Mouse (Mus musculus) forebrain, embryonic 10.5 days (tissue): Measurements from ENCODE around the gene Gpr150. TPM values are rescaled to one million over a fixed set of nuclear protein-coding genes. Genes with fewer than 3 reads are reported as not detected.

ENCODE experiments used
- DNase-seq: peaks from one replicate; pipeline ENCODE4 v3.0.0-alpha.2; 2017; ENCODE audit warnings: low spot score; ENCODE audit errors: extremely low spot score
- H3K27ac ChIP-seq: fragments of 300-500 bp; sonication (generic); 2 replicates; pipeline ENCODE4 v1.5.1; 2016; ENCODE audit warnings: mild to moderate bottlenecking
- H3K27me3 ChIP-seq: fragments of 300-500 bp; sonication (generic); 2 replicates; pipeline ENCODE4 v1.6.1; 2016; ENCODE audit warnings: mild to moderate bottlenecking; ENCODE audit not compliant: poor library complexity, severe bottlenecking
- H3K36me3 ChIP-seq: fragments of 300-500 bp; sonication (generic); replicated peaks from 2 replicates; pipeline ENCODE4 v1.6.1; 2016; ENCODE audit warnings: mild to moderate bottlenecking, moderate library complexity
- H3K4me1 ChIP-seq: fragments of 300-500 bp; sonication (generic); 2 replicates; pipeline ENCODE4 v1.6.1; 2016
- H3K4me3 ChIP-seq: fragments of 300-500 bp; sonication (generic); 2 replicates; pipeline ENCODE4 v1.5.1; 2016; ENCODE audit warnings: mild to moderate bottlenecking, moderate library complexity
- H3K9me3 ChIP-seq: fragments of 300-500 bp; sonication (generic); 2 replicates; pipeline ENCODE4 v1.6.1; 2016; ENCODE audit warnings: mild to moderate bottlenecking, moderate library complexity
- WGBS: fragments of 180-500 bp; shearing (Covaris S2); methylation state at CpG from one replicate; pipeline ENCODE4 v1.1.7; 2016; 5-methylcytosine and 5-hydroxymethylcytosine counted together
- polyA plus RNA-seq: library from polyadenylated mRNA; unstranded; fragments of >200 nt; fragmentation: Nextera tagmentation; extraction: Ambion mirVana; gene quantifications from 2 replicates; pipeline ENCODE4 v1.2.1, GENCODE M21; 2016

Gene Gpr150
- 0.48 and 0.66 TPM in 2 replicates for polyA plus RNA-seq

DNA sequence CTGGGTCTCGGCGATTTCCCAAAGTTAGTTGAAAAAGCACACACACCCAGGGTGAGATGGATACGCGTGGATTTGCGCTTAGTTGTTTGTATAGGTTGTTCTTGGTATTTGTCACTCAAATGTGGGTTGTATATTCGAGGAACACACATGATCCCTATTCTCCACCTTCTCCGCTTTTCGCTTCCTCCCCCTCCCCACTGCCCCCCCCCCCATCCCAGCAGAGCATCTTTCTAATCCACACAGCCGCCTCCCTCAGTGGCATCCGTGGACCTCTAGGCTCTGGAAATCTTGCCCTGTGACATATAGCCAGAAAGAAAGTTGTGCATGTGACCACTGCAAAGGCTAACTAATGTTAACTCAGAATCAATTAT, at the start of gene Gpr150:
Gene Gpr150, minus strand, starts transcription at position 101 of the 371 bp plus-strand sequence.
- peak within 1 kb of the TSS; percentile 64 for H3K27ac ChIP-seq
- H3K4me3 ChIP-seq: peak within 1 kb of the TSS; percentile 61
- peaks cover 18% of the 10 kb centered on the region for H3K4me1 ChIP-seq
- WGBS: 18% methylated on average over 10 of the region's 10 CpGs
- H3K9me3 ChIP-seq: no peaks in the 10 kb centered on the region
- DNase-seq: no peak
- H3K27me3 ChIP-seq: peaks cover 57% of the 10 kb centered on the region
- H3K36me3 ChIP-seq: peaks cover under 1% of the 10 kb centered on the region; the same call in 1 of the 2 replicates

- Histone ChIP-seq H3K4me3 (no peak overlapping the region), H3K27ac (no peak overlapping the region), H3K36me3 (peaks cover 20% of the 10 kb centered on the region), H3K4me1 (peaks cover 10% of the 10 kb centered on the region), H3K27me3 (no peaks in the 10 kb centered on the region), H3K9me3 (no peaks in the 10 kb centered on the region)
- no peak for DNase-seq
- 96% methylated on average over 2 of the region's 2 CpGs for WGBS
These were observed 45.2 kb upstream of the Gpr150 start for GRCm38 (mm10) chr13:76101989-76102388.

DNA sequence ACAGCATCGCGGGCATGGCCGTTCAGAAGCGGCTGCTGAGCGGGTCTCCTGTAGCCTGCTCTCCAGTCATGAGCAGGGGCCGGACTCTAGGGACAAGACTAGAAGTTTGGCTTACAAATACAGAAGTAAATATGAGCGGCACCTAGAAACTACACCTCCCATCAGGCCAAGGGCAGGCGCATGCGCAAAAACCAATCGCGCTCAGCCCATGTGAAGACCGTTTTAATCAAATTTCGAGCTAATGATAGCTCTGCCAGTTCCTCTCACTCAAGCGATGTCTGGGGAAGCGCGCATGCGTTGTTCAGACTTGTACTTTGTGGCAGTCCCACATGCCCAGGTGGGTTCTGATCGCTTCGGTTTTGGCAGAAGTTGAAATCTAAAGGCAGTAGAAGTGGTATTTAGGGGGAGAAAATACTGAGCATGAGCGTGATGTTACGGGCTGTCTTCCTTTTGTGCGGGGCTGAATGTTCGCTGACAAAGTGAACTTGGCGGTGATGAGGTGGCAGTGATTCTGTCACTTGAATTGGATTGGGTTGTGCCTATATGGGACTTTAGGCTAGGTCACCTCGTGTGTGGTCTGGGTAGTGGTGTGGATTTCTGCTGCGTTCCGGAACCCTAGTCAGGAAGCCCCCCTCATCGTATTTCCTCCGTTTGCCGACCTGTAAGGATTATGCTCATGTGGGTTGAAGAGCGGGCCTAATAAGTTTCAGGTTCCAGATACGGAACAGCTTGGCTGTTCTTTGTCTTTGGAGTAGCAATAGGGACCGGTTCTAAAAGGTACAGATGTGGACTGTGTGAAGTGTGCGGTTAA, 41.9 kb upstream of the Gpr150 start, which contains the start of the genes Arsk and Ttc37:
Gene Arsk, minus strand, starts transcription at position 168 of the 811 bp plus-strand sequence.
Gene Ttc37, plus strand, starts transcription at position 242 of the 811 bp plus-strand sequence.
- H3K9me3 ChIP-seq: no peaks in the 10 kb centered on the region
- whole genome bisulfite sequencing: under 1% methylated on average over 34 of the region's 34 CpGs
- H3K4me3 ChIP-seq: peak within 1 kb of the TSS; percentile 71
- peaks cover 10% of the 10 kb centered on the region for H3K4me1 ChIP-seq
- H3K27me3 ChIP-seq: no peaks in the 10 kb centered on the region
- peak; percentile 92 for DNase-seq
- peaks cover 14% of the 10 kb centered on the region for H3K36me3 ChIP-seq
- peak within 1 kb of the TSS; percentile 88 for H3K27ac ChIP-seq

- DNase-seq: no peak
- H3K27ac ChIP-seq: peak overlapping the region; percentile 88
- WGBS: 4% methylated on average over 16 of the region's 16 CpGs
- peak overlapping the region; percentile 71 for H3K4me3 ChIP-seq
- H3K4me1 ChIP-seq: peaks cover 10% of the 10 kb centered on the region
- H3K27me3 ChIP-seq: no peaks in the 10 kb centered on the region
- H3K9me3 ChIP-seq: no peaks in the 10 kb centered on the region
- H3K36me3 ChIP-seq: peaks cover 9% of the 10 kb centered on the region
These were observed 41.3 kb upstream of the Gpr150 start for GRCm38 (mm10) chr13:76098116-76098492.

DNA sequence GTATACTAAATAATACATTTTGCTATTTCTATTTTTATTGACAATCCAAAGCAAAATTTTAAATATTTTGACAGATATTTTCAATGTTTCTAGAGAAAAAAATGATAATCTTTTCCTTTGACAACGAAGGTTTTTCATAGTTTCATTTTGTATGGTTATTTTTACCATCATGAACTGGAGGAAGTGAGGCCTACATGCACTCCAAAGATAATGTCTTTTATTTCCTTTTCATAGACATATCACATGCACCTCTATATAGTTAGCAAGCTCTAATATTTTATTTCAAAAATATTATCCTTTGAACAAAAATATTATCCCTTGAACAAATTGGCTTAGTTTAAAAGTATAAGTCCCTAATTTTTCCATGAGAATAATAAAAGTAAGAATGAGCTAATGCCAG, 17.5 kb upstream of the Gpr150 start:
- Histone ChIP-seq H3K9me3 (no peaks in the 10 kb centered on the region), H3K27ac (no peak overlapping the region), H3K4me1 (no peaks in the 10 kb centered on the region), H3K27me3 (no peaks in the 10 kb centered on the region), H3K36me3 (no peaks in the 10 kb centered on the region; the same call in 1 of the 2 replicates), H3K4me3 (no peak overlapping the region)
- WGBS: 85% methylated on average over 1 of the region's 1 CpGs
- no peak for DNase-seq

- peak; percentile 19 for DNase-seq
- Histone ChIP-seq H3K4me3 (no peak overlapping the region), H3K4me1 (peaks cover 6% of the 10 kb centered on the region; the same call in 1 of the 2 replicates), H3K27me3 (no peaks in the 10 kb centered on the region), H3K9me3 (no peaks in the 10 kb centered on the region), H3K27ac (0 out of 2 replicates have a peak overlapping the region, but pooled peaks have one; percentile 44), H3K36me3 (peaks cover 18% of the 10 kb centered on the region)
- WGBS: 91% methylated on average over 13 of the region's 13 CpGs
These were observed 7.7 kb upstream of the Gpr150 start for GRCm38 (mm10) chr13:76064363-76064945.

GRCm38 (mm10) chr13:76063548-76063947, 6.8 kb upstream of the Gpr150 start:
- H3K27ac ChIP-seq: no peak overlapping the region
- H3K4me3 ChIP-seq: no peak overlapping the region
- no peaks in the 10 kb centered on the region for H3K9me3 ChIP-seq
- H3K4me1 ChIP-seq: peaks cover 6% of the 10 kb centered on the region; the same call in 1 of the 2 replicates
- WGBS: 93% methylated on average over 4 of the region's 4 CpGs
- DNase-seq: no peak
- peaks cover 18% of the 10 kb centered on the region for H3K36me3 ChIP-seq
- H3K27me3 ChIP-seq: no peaks in the 10 kb centered on the region

GRCm38 (mm10) chr13:76062569-76062968, 5.8 kb upstream of the Gpr150 start:
- Histone ChIP-seq H3K9me3 (no peaks in the 10 kb centered on the region), H3K4me1 (peaks cover 6% of the 10 kb centered on the region; the same call in 1 of the 2 replicates), H3K36me3 (peaks cover 18% of the 10 kb centered on the region), H3K4me3 (no peak overlapping the region), H3K27me3 (peaks cover 8% of the 10 kb centered on the region), H3K27ac (no peak overlapping the region)
- DNase-seq: no peak
- 95% methylated on average over 3 of the region's 3 CpGs for WGBS

- DNase-seq: no peak
- peaks cover 6% of the 10 kb centered on the region; the same call in 1 of the 2 replicates for H3K4me1 ChIP-seq
- peaks cover 13% of the 10 kb centered on the region for H3K27me3 ChIP-seq
- no peak overlapping the region for H3K4me3 ChIP-seq
- peaks cover 18% of the 10 kb centered on the region for H3K36me3 ChIP-seq
- H3K9me3 ChIP-seq: no peaks in the 10 kb centered on the region
- H3K27ac ChIP-seq: no peak overlapping the region
- WGBS: 93% methylated on average over 3 of the region's 3 CpGs
These were observed 5.3 kb upstream of the Gpr150 start for GRCm38 (mm10) chr13:76062126-76062525.

DNA sequence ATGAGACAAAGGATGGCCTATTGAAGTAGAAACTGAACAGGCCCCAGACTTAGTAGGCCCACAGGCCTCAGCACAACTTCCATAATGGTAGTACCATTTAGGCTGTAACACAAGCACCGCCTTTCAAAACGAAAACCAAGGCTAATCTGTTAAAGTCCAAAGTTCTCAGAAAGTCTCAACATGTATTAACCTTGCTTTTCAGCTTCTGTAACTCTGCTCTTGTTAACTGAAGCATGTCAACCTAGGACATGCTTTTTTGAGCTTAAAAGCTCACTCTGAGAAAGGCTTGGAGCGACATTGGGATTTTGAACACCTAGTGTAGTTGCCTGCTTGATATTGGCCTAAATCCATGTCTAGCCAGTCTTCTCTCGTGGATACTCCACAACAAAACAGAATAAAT, 2.8 kb upstream of the Gpr150 start:
- Histone ChIP-seq H3K27ac (no peak overlapping the region), H3K4me3 (no peak overlapping the region), H3K36me3 (peaks cover 11% of the 10 kb centered on the region), H3K4me1 (peaks cover 21% of the 10 kb centered on the region), H3K27me3 (peaks cover 38% of the 10 kb centered on the region), H3K9me3 (no peaks in the 10 kb centered on the region)
- no peak for DNase-seq
- 92% methylated on average over 4 of the region's 4 CpGs for WGBS

GRCm38 (mm10) chr13:76057267-76058069, 672 bp upstream of the Gpr150 start:
- peaks cover 57% of the 10 kb centered on the region for H3K27me3 ChIP-seq
- no peak overlapping the region for H3K27ac ChIP-seq
- DNase-seq: no peak
- H3K36me3 ChIP-seq: peaks cover 5% of the 10 kb centered on the region
- no peaks in the 10 kb centered on the region for H3K9me3 ChIP-seq
- peak overlapping the region; percentile 61; the same call in 1 of the 2 replicates for H3K4me3 ChIP-seq
- H3K4me1 ChIP-seq: peaks cover 18% of the 10 kb centered on the region
- WGBS: 73% methylated on average over 10 of the region's 10 CpGs

GRCm38 (mm10) chr13:76056261-76056724, 503 bp downstream of the Gpr150 start:
- H3K4me3 ChIP-seq: peak overlapping the region; percentile 61
- no peaks in the 10 kb centered on the region for H3K36me3 ChIP-seq
- H3K4me1 ChIP-seq: peaks cover 18% of the 10 kb centered on the region
- DNase-seq: peak; percentile 78
- peak overlapping the region; percentile 64 for H3K27ac ChIP-seq
- H3K9me3 ChIP-seq: no peaks in the 10 kb centered on the region
- under 1% methylated on average over 33 of the region's 34 CpGs for WGBS
- peaks cover 57% of the 10 kb centered on the region for H3K27me3 ChIP-seq
